Mouse (Mus musculus): ENCODE data around the gene Tiam2. TPM values are rescaled to one million over a fixed set of nuclear protein-coding genes. Genes with fewer than 3 reads are reported as not detected.
A peak's percentile ranks its signal among the peaks of the same experiment; 100 is the strongest.

Gene Tiam2
- polyA plus RNA-seq, 1 experiment: 16.7 TPM

DNA sequence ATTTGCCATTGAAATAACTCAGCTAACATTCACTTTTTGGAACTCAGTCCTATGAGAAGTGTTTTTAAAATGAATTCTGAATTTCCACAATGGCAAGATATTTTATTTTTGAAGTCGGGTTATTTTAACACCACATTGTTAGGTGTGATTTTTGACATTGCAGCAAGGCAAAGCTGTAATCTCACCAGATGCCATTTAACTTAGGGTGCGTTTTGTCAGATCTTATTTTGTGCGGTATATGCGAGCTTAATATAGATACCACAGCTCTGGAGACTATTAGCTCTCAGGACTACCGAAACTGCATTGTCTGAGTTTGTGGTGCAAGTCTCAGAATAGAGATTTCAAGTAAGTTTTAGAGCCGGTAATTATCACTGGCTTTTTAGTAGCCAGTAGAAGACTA lies 173.7 kb downstream of the Tiam2 start:
- no peaks in the 10 kb centered on the region for H3K4me1 ChIP-seq (ENCODE audit: control insufficient read depth, insufficient read depth, low read length)
- TF ChIP-seq POLR2A (IDR thresholded peaks at IDR 0.05; ENCODE audit: low read depth, low read length) (no peak), CTCF (IDR thresholded peaks at IDR 0.05; ENCODE audit: borderline replicate concordance, insufficient read depth, low read length) (no peak)
- H3K27ac ChIP-seq (ENCODE audit: insufficient read depth, low read length): no peak overlapping the region
- no peak overlapping the region for H3K4me3 ChIP-seq (ENCODE audit: insufficient read depth, low read length)

DNA sequence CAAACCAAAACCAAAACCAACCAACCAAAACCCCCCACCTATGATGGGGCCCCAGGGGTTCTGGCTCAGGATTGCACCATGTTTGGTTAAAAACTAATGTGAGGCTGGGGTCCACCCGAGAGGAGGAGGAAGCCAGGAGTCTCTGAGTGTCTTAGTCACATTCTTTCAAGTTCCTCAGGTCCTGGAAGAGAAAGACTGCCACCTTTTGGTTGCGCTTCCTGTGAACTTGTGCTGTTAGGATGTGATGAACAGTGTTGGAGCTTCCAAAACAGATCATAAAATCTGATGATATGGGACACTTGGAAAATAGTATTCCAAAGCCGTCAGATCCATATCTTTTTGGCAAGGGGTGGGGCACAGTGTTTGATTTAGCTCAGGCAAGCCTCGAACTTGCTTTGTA lies 174.6 kb downstream of the Tiam2 start:
- Histone ChIP-seq H3K4me1 (ENCODE audit: control insufficient read depth, insufficient read depth, low read length) (no peaks in the 10 kb centered on the region), H3K27ac (ENCODE audit: insufficient read depth, low read length) (no peak overlapping the region), H3K4me3 (ENCODE audit: insufficient read depth, low read length) (no peak overlapping the region)
- TF ChIP-seq CTCF (IDR thresholded peaks at IDR 0.05; ENCODE audit: borderline replicate concordance, insufficient read depth, low read length) (no peak), POLR2A (IDR thresholded peaks at IDR 0.05; ENCODE audit: low read depth, low read length) (no peak)

DNA sequence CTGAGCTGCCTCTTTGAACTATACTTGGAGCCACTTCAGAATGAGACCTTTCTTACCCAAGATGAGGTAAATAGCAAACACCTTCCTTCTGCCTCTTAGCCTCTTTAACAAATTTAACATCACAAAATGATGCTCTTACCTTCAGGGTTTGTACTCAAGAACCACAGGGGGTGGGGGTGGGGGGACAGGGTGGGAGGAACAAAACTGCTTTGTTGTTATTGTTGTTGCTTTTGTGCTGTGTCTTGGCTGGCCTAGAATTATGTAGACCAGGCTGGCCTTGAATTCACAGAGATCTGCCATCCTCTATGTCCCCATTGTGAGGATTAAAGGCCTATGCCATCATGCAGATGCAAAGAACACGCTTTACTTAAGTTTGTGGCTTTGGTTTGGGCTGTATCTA lies 179.3 kb downstream of the Tiam2 start:
- TF ChIP-seq POLR2A (IDR thresholded peaks at IDR 0.05; ENCODE audit: low read depth, low read length) (no peak), CTCF (IDR thresholded peaks at IDR 0.05; ENCODE audit: borderline replicate concordance, insufficient read depth, low read length) (no peak)
- Histone ChIP-seq H3K4me3 (ENCODE audit: insufficient read depth, low read length) (no peak overlapping the region), H3K27ac (ENCODE audit: insufficient read depth, low read length) (no peak overlapping the region), H3K4me1 (ENCODE audit: control insufficient read depth, insufficient read depth, low read length) (no peaks in the 10 kb centered on the region)

DNA sequence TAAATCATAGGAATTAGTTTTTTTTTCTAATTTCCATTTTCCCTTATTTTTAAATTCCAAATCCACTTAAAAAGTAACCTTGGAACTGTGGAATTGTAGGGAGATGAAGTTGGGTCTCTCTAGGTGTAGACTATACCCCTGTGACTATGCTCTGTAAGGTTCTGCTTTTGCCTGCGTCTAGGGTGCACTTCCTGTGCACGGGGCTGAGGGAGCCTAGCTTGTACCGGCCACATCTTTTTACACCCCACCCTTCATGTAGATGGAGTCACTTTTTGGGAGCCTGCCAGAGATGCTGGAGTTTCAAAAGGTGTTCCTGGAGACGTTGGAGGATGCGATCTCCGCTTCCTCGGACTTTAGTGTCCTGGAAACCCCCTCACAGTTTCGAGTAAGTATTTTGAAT lies 180.1 kb downstream of the Tiam2 start:
- no peaks in the 10 kb centered on the region for H3K4me1 ChIP-seq (ENCODE audit: control insufficient read depth, insufficient read depth, low read length)
- TF ChIP-seq CTCF (IDR thresholded peaks at IDR 0.05; ENCODE audit: borderline replicate concordance, insufficient read depth, low read length) (no peak), POLR2A (IDR thresholded peaks at IDR 0.05; ENCODE audit: low read depth, low read length) (no peak)
- no peak overlapping the region for H3K4me3 ChIP-seq (ENCODE audit: insufficient read depth, low read length)
- H3K27ac ChIP-seq (ENCODE audit: insufficient read depth, low read length): no peak overlapping the region

DNA sequence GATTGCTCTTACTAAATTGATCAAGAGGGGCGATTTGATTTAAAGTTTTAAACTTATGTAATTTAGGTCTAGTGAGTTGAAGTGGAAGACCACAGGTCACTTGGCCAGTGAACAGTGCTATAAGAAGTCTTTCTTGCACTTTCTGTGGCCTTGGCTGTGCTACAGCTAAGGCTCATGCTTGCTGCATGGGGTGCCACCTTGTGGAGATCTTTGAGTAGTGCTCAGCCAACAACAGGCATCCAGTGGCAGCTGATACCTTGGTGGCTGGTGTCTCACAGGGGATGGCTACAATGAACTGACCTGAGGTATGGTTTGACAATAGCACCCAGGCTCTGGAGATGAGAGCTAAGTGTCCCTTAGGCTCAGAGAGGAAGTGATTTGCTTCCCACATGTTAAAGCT lies 183.5 kb downstream of the Tiam2 start:
- TF ChIP-seq CTCF (IDR thresholded peaks at IDR 0.05; ENCODE audit: borderline replicate concordance, insufficient read depth, low read length) (peak; percentile 80), POLR2A (IDR thresholded peaks at IDR 0.05; ENCODE audit: low read depth, low read length) (no peak)
- no peak overlapping the region for H3K4me3 ChIP-seq (ENCODE audit: insufficient read depth, low read length)
- H3K27ac ChIP-seq (ENCODE audit: insufficient read depth, low read length): no peak overlapping the region
- H3K4me1 ChIP-seq (ENCODE audit: control insufficient read depth, insufficient read depth, low read length): peaks cover 2% of the 10 kb centered on the region; the same call in 1 of the 2 replicates

DNA sequence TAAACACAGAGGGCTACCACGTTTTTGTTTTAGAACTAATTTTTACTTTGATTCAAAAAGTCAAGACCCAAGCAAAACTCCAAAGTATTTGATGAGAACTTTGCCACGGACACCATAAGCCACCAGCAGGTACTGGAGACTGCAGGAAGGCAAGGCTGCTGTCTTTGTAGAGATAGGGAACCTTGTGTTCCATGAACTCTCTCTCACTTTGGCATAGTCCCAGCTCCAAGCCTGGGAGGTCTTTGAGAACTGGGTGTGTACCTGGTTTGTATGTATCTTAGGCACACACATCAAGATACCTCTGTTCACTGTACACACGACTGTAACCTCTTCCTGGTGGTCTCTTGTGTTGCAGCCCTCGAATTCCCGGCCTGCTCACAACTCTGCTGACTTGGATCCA lies 187.9 kb downstream of the Tiam2 start:
- Histone ChIP-seq H3K4me1 (ENCODE audit: control insufficient read depth, insufficient read depth, low read length) (peaks cover 2% of the 10 kb centered on the region; the same call in 1 of the 2 replicates), H3K27ac (ENCODE audit: insufficient read depth, low read length) (no peak overlapping the region), H3K4me3 (ENCODE audit: insufficient read depth, low read length) (no peak overlapping the region)
- TF ChIP-seq POLR2A (IDR thresholded peaks at IDR 0.05; ENCODE audit: low read depth, low read length) (no peak), CTCF (IDR thresholded peaks at IDR 0.05; ENCODE audit: borderline replicate concordance, insufficient read depth, low read length) (no peak)

DNA sequence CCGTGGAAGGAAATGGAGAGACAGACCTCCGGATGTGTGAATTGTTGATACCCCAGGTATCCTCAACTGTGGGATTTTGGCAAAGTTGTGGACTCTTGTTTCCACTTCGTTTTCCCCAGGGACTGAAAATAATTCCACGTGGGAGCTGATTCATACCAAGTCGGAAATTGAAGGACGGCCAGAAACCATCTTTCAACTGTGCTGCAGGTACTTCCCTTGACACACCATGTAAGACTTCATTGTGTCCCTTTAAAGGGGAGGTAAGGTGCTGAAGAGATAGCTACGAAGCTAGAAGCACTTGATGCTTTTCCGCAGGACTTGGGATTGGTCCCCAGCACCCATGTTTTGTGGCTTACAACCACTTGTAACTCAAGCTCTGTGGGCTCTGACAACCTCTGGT lies 189.5 kb downstream of the Tiam2 start:
- H3K4me3 ChIP-seq (ENCODE audit: insufficient read depth, low read length): no peak overlapping the region
- H3K4me1 ChIP-seq (ENCODE audit: control insufficient read depth, insufficient read depth, low read length): peaks cover 2% of the 10 kb centered on the region; the same call in 1 of the 2 replicates
- H3K27ac ChIP-seq (ENCODE audit: insufficient read depth, low read length): no peak overlapping the region
- no peak for TF ChIP-seq POLR2A (IDR thresholded peaks at IDR 0.05; ENCODE audit: low read depth, low read length)
- TF ChIP-seq CTCF (IDR thresholded peaks at IDR 0.05; ENCODE audit: borderline replicate concordance, insufficient read depth, low read length): no peak

DNA sequence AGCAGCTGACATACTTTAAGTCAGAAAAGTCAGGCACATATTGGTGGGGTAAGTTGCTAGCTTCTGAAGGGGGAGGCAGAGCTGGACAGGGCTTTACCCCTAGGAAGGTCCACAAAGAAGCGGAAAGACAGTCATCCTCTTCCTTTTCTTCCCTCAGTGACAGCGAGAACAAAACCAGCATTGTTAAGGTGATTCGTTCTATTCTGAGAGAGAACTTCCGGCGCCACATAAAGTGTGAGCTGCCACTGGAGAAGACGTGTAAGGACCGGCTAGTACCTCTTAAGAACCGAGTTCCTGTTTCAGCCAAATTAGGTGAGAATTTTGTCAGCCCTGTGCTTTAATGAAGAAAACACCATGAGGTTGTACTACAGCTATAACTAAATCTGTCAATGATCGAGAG lies 190.0 kb downstream of the Tiam2 start:
- H3K27ac ChIP-seq (ENCODE audit: insufficient read depth, low read length): no peak overlapping the region
- H3K4me1 ChIP-seq (ENCODE audit: control insufficient read depth, insufficient read depth, low read length): peaks cover 2% of the 10 kb centered on the region; the same call in 1 of the 2 replicates
- no peak overlapping the region for H3K4me3 ChIP-seq (ENCODE audit: insufficient read depth, low read length)
- TF ChIP-seq CTCF (IDR thresholded peaks at IDR 0.05; ENCODE audit: borderline replicate concordance, insufficient read depth, low read length) (no peak), POLR2A (IDR thresholded peaks at IDR 0.05; ENCODE audit: low read depth, low read length) (no peak)

DNA sequence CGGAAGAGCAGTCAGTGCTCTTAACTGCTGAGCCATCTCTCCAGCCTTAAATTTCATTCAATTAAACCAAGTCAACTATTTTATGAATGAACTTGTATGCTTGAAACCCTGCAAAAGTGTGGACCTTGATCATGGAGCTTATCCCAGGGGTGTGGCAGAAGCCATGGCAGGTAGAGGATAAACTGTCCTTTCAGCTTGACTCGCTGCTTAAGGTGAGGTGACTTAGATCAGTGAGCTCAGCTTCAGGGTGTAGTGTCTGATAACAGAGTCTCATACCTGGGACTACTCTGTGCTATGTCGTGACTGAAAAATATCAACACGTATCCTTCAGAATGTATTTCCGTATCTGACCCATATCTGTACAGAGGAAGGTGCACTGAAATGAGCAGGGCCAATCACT lies 194.0 kb downstream of the Tiam2 start:
- no peak for TF ChIP-seq CTCF (IDR thresholded peaks at IDR 0.05; ENCODE audit: borderline replicate concordance, insufficient read depth, low read length)
- H3K27ac ChIP-seq (ENCODE audit: insufficient read depth, low read length): no peak overlapping the region
- H3K4me1 ChIP-seq (ENCODE audit: control insufficient read depth, insufficient read depth, low read length): no peaks in the 10 kb centered on the region
- H3K4me3 ChIP-seq (ENCODE audit: insufficient read depth, low read length): no peak overlapping the region

DNA sequence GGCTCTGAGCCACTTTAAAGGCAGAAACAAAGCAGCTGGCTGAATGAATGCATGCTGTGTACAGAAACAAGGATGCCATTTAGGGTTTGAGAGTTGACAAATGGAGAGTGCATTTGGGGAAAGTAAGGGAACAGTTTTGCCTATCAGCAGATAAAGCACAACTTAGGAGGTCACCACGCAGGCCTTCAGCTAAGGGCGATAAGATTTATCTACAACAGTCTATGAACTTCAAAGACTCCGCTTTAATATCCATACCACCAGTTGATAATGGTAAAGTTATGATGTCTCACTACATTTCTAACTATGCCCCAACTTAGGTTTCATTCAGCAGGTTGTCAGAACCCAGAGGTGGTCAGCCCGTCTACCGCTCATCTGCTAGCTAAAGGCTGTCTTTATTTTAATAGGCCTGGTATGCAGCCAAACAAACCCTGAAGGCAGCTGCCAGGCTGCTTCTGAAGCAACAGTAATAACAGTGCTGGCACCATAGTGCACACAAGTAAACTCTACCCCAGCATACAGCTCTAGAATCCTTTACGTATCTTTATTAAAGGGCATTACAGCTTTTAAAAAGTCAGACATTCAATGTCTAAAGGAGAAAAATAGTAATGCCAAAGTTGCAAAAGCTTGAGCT lies 201.6 kb downstream of the Tiam2 start:
- H3K4me1 ChIP-seq (ENCODE audit: control insufficient read depth, insufficient read depth, low read length): peaks cover 3% of the 10 kb centered on the region
- TF ChIP-seq CTCF (IDR thresholded peaks at IDR 0.05; ENCODE audit: borderline replicate concordance, insufficient read depth, low read length) (no peak), POLR2A (IDR thresholded peaks at IDR 0.05; ENCODE audit: low read depth, low read length) (no peak)
- H3K4me3 ChIP-seq (ENCODE audit: insufficient read depth, low read length): no peak overlapping the region
- H3K27ac ChIP-seq (ENCODE audit: insufficient read depth, low read length): no peak overlapping the region

All from embryonic fibroblast, embryonic 13.5 days (primary cell).